Mouse (Mus musculus) cerebellum, adult 2 months (tissue): ENCODE measurements at regions not wholly inside any gene's neighbourhood (a gene's known extent, or its start where the extent isn't known, plus 50 kb on each side); places are given as distances from the start of the nearest gene placed in this dataset.

Experiments
- CTCF ChIP-seq: fragments of 200-500 bp; IDR thresholded peaks from 2 replicates; pipeline ENCODE4 v1.5.1; 2011; ENCODE audit warnings: low read depth, mild to moderate bottlenecking, control low read depth, low read length, moderate library complexity, borderline replicate concordance; ENCODE audit not compliant: insufficient read depth
- POLR2A ChIP-seq: fragments of 200-500 bp; IDR thresholded peaks from 2 replicates; pipeline ENCODE4 v1.6.1; 2011; ENCODE audit warnings: low read length, control low read depth, borderline replicate concordance; ENCODE audit not compliant: insufficient read depth

DNA sequence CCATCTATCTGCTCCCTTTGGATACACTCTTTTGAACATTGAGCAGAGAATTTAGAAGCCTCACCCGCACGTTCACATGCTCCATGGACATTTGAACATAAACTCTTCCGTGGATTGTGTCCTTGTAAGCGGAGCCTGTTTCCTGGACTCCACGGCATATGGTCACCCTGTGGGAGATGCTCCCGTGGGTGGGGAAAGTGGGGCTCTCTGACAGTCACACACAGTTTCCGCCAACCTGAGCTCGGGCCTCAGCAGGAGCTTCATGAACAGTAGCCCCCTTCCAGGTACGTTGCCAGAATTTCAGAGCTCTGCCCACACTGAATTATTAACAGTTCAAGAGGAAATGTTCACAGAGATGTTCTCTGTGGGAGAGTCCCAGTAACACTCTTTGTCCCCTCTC, 231.1 kb upstream of the Emcn start:
- TF ChIP-seq CTCF (no peak; the same call in 1 of the 2 replicates), POLR2A (peak; percentile 47; the same call in 1 of the 2 replicates)
